Mouse (Mus musculus) lung, postnatal 25 days (tissue): ENCODE results near the gene Tns3.

Source experiments
- DNase-seq: peaks from one replicate; pipeline ENCODE4 v3.0.0; 2022; ENCODE audit warnings: low spot score

The Tns3 gene

GRCm38 (mm10) chr11:8615436-8615835 lies 48.9 kb downstream of the Tns3 start:
- DNase-seq, result no peak

- DNase-seq, result no peak
Measured at GRCm38 (mm10) chr11:8610456-8610855, 53.9 kb downstream of the Tns3 start.

GRCm38 (mm10) chr11:8609873-8610272 lies 54.5 kb downstream of the Tns3 start:
- DNase-seq, result no peak

- no peak for DNase-seq
Measured at GRCm38 (mm10) chr11:8607123-8607522, 57.2 kb downstream of the Tns3 start.

GRCm38 (mm10) chr11:8604789-8605569 lies 59.4 kb downstream of the Tns3 start:
- no peak for DNase-seq

- no peak for DNase-seq
Measured at GRCm38 (mm10) chr11:8602606-8603005, 61.7 kb downstream of the Tns3 start.

GRCm38 (mm10) chr11:8601411-8601821 lies 62.9 kb downstream of the Tns3 start:
- DNase-seq, result no peak

GRCm38 (mm10) chr11:8595642-8596041 lies 68.7 kb downstream of the Tns3 start:
- no peak for DNase-seq

GRCm38 (mm10) chr11:8593172-8593571 lies 71.2 kb downstream of the Tns3 start:
- DNase-seq, result no peak

- no peak for DNase-seq
Measured at GRCm38 (mm10) chr11:8591271-8591670, 73.1 kb downstream of the Tns3 start.

- DNase-seq, result peak; percentile 71
Measured at GRCm38 (mm10) chr11:8589226-8589905, 75.0 kb downstream of the Tns3 start.

- no peak for DNase-seq
Measured at GRCm38 (mm10) chr11:8587941-8588340, 76.4 kb downstream of the Tns3 start.

GRCm38 (mm10) chr11:8586996-8587644 lies 77.2 kb downstream of the Tns3 start:
- DNase-seq, result no peak

GRCm38 (mm10) chr11:8586374-8586773 lies 78.0 kb downstream of the Tns3 start:
- DNase-seq, result no peak

GRCm38 (mm10) chr11:8585686-8586085 lies 78.6 kb downstream of the Tns3 start:
- DNase-seq, result no peak

- DNase-seq, result no peak
Measured at GRCm38 (mm10) chr11:8584925-8585324, 79.4 kb downstream of the Tns3 start.

GRCm38 (mm10) chr11:8584307-8584706 lies 80.0 kb downstream of the Tns3 start:
- DNase-seq, result no peak

GRCm38 (mm10) chr11:8583137-8583536 lies 81.2 kb downstream of the Tns3 start:
- DNase-seq, result no peak

GRCm38 (mm10) chr11:8582101-8582920 lies 82.0 kb downstream of the Tns3 start:
- DNase-seq, result peak; percentile 51

- peak; percentile 66 for DNase-seq
Measured at GRCm38 (mm10) chr11:8579789-8580188, 84.5 kb downstream of the Tns3 start.

GRCm38 (mm10) chr11:8575217-8576180 lies 88.8 kb downstream of the Tns3 start:
- no peak for DNase-seq
